Mouse (Mus musculus): ENCODE measurements around the gene Lrp6. TPM values are rescaled to one million over a fixed set of nuclear protein-coding genes. Genes with fewer than 3 reads are reported as not detected.

Lrp6 gene
- polyA plus RNA-seq, 1 experiment from 2014 or later = 12.4 TPM

- ATAC-seq = no peak
- no peak overlapping the region for H3K4me2 ChIP-seq (replicated peaks; ENCODE audit: low read depth)
These were observed 15.3 kb upstream of the Lrp6 start for GRCm38 (mm10) chr6:134582110-134582509.

GRCm38 (mm10) chr6:134579506-134579905, 12.7 kb upstream of the Lrp6 start:
- TF ChIP-seq CTCF (IDR thresholded peaks at IDR 0.05; ENCODE audit: low read depth) = no peak
- Histone ChIP-seq H3K4me1 (replicated peaks; ENCODE audit: control insufficient read depth, insufficient read depth, low read length) (no peaks in the 10 kb centered on the region), H3K27ac (ENCODE audit: low read depth, low read length) (no peak overlapping the region), H3K4me3 (ENCODE audit: low read depth, low read length) (no peak overlapping the region), H3K9ac (ENCODE audit: low read depth, low read length) (no peak overlapping the region), H3K4me2 (replicated peaks; ENCODE audit: low read depth) (no peak overlapping the region), H3K9me3 (ENCODE audit: control insufficient read depth) (no peaks in the 10 kb centered on the region), H3K36me3 (ENCODE audit: control insufficient read depth, insufficient read depth) (no peaks in the 10 kb centered on the region), H3K27me3 (replicated peaks; ENCODE audit: control insufficient read depth, insufficient read depth, low read length) (0 out of 2 replicates have a peak, but pooled peaks cover 4% of the 10 kb centered on the region)
- ATAC-seq = no peak
- WGBS = 92% methylated on average over 4 of the region's 4 CpGs

More at GRCm38 (mm10) chr6:134582110-134582509, 15.3 kb upstream of the Lrp6 start:
- Histone ChIP-seq H3K27me3 (replicated peaks; ENCODE audit: control insufficient read depth, insufficient read depth, low read length) (no peaks in the 10 kb centered on the region), H3K27ac (ENCODE audit: low read depth, low read length) (no peak overlapping the region), H3K4me1 (replicated peaks; ENCODE audit: control insufficient read depth, insufficient read depth, low read length) (no peaks in the 10 kb centered on the region), H3K36me3 (ENCODE audit: control insufficient read depth, insufficient read depth) (no peaks in the 10 kb centered on the region), H3K9ac (ENCODE audit: low read depth, low read length) (no peak overlapping the region), H3K4me3 (ENCODE audit: low read depth, low read length) (no peak overlapping the region), H3K9me3 (ENCODE audit: control insufficient read depth) (no peaks in the 10 kb centered on the region)
- 82% methylated on average over 5 of the region's 5 CpGs for whole genome bisulfite sequencing
- no peak for TF ChIP-seq CTCF (IDR thresholded peaks at IDR 0.05; ENCODE audit: low read depth)

GRCm38 (mm10) chr6:134578039-134578438, 11.3 kb upstream of the Lrp6 start:
- no peak for ATAC-seq

GRCm38 (mm10) chr6:134575288-134575741, 8.6 kb upstream of the Lrp6 start:
- TF ChIP-seq CTCF (IDR thresholded peaks at IDR 0.05; ENCODE audit: low read depth) = no peak
- Histone ChIP-seq H3K4me3 (ENCODE audit: low read depth, low read length) (no peak overlapping the region), H3K36me3 (ENCODE audit: control insufficient read depth, insufficient read depth) (no peaks in the 10 kb centered on the region), H3K27ac (ENCODE audit: low read depth, low read length) (no peak overlapping the region), H3K27me3 (replicated peaks; ENCODE audit: control insufficient read depth, insufficient read depth, low read length) (0 out of 2 replicates have a peak, but pooled peaks cover 6% of the 10 kb centered on the region), H3K9ac (ENCODE audit: low read depth, low read length) (no peak overlapping the region), H3K4me2 (replicated peaks; ENCODE audit: low read depth) (no peak overlapping the region), H3K9me3 (ENCODE audit: control insufficient read depth) (no peaks in the 10 kb centered on the region), H3K4me1 (replicated peaks; ENCODE audit: control insufficient read depth, insufficient read depth, low read length) (no peaks in the 10 kb centered on the region)
- no peak for ATAC-seq
- 37% methylated on average over 3 of the region's 3 CpGs for WGBS

More at GRCm38 (mm10) chr6:134578039-134578438, 11.3 kb upstream of the Lrp6 start:
- TF ChIP-seq CTCF (IDR thresholded peaks at IDR 0.05; ENCODE audit: low read depth) = no peak
- Histone ChIP-seq H3K4me3 (ENCODE audit: low read depth, low read length) (no peak overlapping the region), H3K9me3 (ENCODE audit: control insufficient read depth) (no peaks in the 10 kb centered on the region), H3K4me1 (replicated peaks; ENCODE audit: control insufficient read depth, insufficient read depth, low read length) (no peaks in the 10 kb centered on the region), H3K27me3 (replicated peaks; ENCODE audit: control insufficient read depth, insufficient read depth, low read length) (0 out of 2 replicates have a peak, but pooled peaks cover 6% of the 10 kb centered on the region), H3K4me2 (replicated peaks; ENCODE audit: low read depth) (no peak overlapping the region), H3K36me3 (ENCODE audit: control insufficient read depth, insufficient read depth) (no peaks in the 10 kb centered on the region), H3K9ac (ENCODE audit: low read depth, low read length) (no peak overlapping the region), H3K27ac (ENCODE audit: low read depth, low read length) (no peak overlapping the region)
- WGBS = 55% methylated on average over 6 of the region's 6 CpGs

GRCm38 (mm10) chr6:134567986-134568556, 1.3 kb upstream of the Lrp6 start:
- TF ChIP-seq CTCF (IDR thresholded peaks at IDR 0.05; ENCODE audit: low read depth) = no peak
- Histone ChIP-seq H3K36me3 (ENCODE audit: control insufficient read depth, insufficient read depth) (no peaks in the 10 kb centered on the region), H3K4me3 (ENCODE audit: low read depth, low read length) (no peak overlapping the region), H3K27me3 (replicated peaks; ENCODE audit: control insufficient read depth, insufficient read depth, low read length) (no peaks in the 10 kb centered on the region), H3K9ac (ENCODE audit: low read depth, low read length) (no peak overlapping the region), H3K4me1 (replicated peaks; ENCODE audit: control insufficient read depth, insufficient read depth, low read length) (peaks cover 17% of the 10 kb centered on the region), H3K9me3 (ENCODE audit: control insufficient read depth) (no peaks in the 10 kb centered on the region), H3K27ac (ENCODE audit: low read depth, low read length) (no peak overlapping the region), H3K4me2 (replicated peaks; ENCODE audit: low read depth) (no peak overlapping the region)
- no peak for ATAC-seq
- 82% methylated on average over 5 of the region's 5 CpGs for WGBS

GRCm38 (mm10) chr6:134566248-134566817, 432 bp downstream of the Lrp6 start:
- Histone ChIP-seq H3K27ac (ENCODE audit: low read depth, low read length) (peak overlapping the region; percentile 99), H3K27me3 (replicated peaks; ENCODE audit: control insufficient read depth, insufficient read depth, low read length) (no peaks in the 10 kb centered on the region), H3K4me1 (replicated peaks; ENCODE audit: control insufficient read depth, insufficient read depth, low read length) (peaks cover 17% of the 10 kb centered on the region), H3K4me3 (ENCODE audit: low read depth, low read length) (peak overlapping the region; percentile 93), H3K4me2 (replicated peaks; ENCODE audit: low read depth) (peak overlapping the region; percentile 74), H3K9ac (ENCODE audit: low read depth, low read length) (peak overlapping the region; percentile 98), H3K9me3 (ENCODE audit: control insufficient read depth) (no peaks in the 10 kb centered on the region), H3K36me3 (ENCODE audit: control insufficient read depth, insufficient read depth) (no peaks in the 10 kb centered on the region)
- WGBS = 0% methylated on average over 19 of the region's 64 CpGs
- no peak for TF ChIP-seq CTCF (IDR thresholded peaks at IDR 0.05; ENCODE audit: low read depth)
- peak; percentile 10 for ATAC-seq

Data from intestine, postnatal 0 days (tissue).